Mouse (Mus musculus) thymus, postnatal 0 days (tissue): ENCODE measurements at regions not wholly inside any gene's neighbourhood (a gene's known extent, or its start where the extent isn't known, plus 50 kb on each side); places are given as distances from the start of the nearest gene placed in this dataset.
"Not testable (repeated sequence)": the region's sequence is repeated elsewhere in the genome, so short reads cannot be mapped to it uniquely, and the experiment has no call there.

ENCODE experiments used
- DNase-seq: peaks from one replicate; pipeline ENCODE4 v3.0.0-alpha.2; 2015; ENCODE audit warnings: low spot score

DNA sequence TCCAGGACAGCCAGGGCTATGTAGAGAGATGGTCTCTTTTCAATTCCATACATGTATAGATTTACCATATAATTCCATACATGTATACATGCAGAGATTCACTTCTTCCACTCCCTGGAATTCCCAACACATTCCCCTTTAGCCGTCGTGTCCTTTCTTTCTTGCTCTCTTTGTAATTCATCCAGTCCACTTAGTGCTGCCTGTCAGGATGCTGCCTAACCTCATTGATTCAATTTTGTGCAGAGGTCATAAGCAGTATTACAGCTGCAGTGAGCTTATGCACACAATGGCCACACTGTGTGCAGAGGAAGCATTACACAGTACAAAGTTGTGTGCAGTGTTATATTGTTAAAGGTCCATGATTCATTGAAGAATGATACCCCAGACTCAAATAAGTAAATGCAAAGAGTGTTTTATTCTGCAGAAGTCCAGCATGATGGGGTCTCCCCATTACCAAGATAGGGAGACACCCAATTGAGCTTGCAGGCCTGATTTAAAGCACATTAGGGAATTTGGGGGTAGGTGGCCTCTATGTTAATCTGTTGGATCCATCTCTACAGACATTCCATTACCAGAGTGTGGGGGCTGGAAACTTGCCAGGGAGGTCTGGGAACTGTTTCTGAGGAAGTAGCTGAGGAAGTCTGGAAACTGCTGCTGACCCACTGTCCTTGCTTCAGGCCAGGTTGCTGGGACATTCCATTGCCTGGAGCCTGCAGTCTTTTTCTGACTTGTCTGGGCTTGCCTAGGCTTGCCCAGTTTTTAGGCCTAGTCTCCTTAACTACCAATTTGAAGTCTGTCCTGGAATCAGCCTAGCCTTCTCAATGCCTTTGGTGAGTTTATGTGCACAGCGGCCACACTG, 72.8 kb downstream of the Fam161a start:
- no peak for DNase-seq

GRCm38 (mm10) chr11:23081616-23082015, 74.3 kb downstream of the Fam161a start:
- no peak for DNase-seq

- DNase-seq = not testable (repeated sequence)
Observed at GRCm38 (mm10) chr11:23083811-23084210, 76.5 kb downstream of the Fam161a start.

- no peak for DNase-seq
Observed at GRCm38 (mm10) chr11:23095287-23095686, 88.0 kb downstream of the Fam161a start.

DNA sequence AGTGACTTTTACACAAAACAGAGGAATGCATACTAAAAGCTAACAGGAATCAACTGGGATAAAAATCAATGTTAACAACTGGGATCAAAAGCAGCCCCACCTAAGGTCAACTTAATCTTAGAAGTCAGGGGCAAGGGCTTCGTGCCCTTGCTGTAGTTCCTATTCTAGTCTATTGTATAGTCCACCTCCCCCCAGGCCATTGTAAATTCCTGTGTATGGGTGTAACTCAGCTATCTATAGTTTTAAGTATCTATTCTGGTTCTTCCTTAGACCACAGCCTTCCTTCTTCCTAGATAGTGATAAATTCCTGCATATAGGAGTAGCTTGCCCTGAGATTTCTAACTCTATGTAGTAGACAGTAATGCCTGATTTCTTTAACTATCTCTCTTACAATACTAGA, 88.4 kb downstream of the Fam161a start:
- DNase-seq = not testable (repeated sequence)

DNA sequence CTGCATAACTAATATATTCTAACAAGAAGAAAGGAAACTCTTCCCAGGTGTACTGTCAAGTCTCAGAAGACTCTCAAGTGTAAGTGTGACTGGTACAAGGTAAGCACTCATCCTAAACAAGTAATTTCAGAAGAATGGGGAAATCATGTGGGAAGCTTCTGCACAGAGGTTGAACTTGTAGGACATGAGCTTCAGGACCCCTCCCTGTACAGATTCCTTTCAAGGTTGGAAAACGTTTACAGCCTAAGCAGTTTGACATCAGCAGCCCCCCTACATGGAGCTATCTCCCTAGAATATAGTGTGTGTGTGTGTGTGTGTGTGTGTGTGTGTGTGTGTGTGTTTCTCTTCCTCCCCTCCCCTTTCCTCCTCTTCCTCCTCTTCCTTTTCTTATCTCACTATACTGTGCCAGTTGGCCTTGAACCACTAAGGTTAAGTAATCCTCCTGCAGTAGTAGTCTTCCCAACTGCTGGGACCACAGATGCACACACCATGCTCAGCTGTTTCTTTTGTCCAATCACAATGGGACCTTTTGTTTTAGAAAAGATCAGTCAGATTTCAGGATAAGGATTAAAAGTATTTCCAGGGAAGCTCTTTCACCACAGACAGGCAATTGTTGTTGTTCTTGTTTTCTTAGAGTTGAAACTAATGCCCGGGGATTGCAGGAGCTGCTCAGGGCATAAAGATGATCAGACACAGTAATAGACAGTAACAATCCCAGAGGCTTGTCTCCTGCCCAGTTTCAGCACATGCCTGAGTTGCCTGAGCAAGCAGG, 89.3 kb downstream of the Fam161a start:
- DNase-seq = no peak

DNA sequence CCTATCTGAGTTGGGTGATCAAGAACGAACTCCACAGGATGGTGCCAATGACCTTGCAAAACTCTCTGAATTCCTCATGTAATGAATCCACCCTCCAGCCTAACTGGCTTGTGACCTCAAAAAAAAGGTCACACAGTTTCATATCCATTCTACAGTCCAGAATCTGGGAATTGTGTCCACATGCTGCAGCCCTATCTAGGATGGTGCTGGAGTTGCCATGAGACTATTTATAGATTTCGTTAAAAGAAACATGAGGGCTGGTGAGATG, 89.8 kb downstream of the Fam161a start:
- DNase-seq = no peak

GRCm38 (mm10) chr11:23114636-23115035, 107.3 kb downstream of the Fam161a start:
- DNase-seq = no peak

- DNase-seq = no peak
Observed at GRCm38 (mm10) chr11:23120533-23121210, 113.3 kb downstream of the Fam161a start.

DNA sequence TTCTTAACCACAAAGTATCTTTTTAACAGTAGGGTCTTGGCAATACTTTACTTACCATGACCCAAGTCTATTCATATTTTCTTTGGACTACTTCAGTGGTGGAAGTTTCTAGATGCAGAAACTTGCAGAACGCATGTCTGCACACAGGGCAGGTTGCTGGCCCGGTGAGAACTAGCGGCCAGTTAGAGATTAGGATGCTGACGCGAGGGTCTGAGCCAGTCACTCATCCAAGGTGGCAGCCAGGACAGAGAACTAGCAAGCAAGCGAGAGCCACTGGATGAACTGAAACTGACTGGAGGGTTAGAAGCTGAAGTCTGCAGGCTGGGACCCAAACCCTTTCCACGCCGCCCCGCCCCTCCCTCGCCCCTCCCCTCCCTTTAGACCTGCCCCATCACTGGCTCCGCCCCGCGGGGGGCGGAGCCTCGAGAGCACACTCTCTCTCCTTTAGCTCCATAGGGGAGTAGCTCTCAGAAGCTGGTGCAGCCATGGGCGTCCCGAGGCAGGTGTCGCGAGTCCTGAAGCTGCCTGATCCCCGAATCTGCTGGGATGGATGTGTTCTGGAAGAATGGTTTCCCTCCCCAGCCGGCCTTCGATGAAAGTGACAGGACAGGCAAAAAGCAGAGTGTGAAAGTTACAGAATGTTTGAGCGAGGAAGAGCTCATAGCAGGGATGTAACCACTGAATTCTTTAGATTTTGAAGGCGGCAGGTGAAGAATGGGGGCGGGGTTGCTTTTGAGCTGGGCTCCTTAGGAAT, 117.0 kb downstream of the Fam161a start:
- DNase-seq = peak; percentile 71

- peak; percentile 4 for DNase-seq
Observed at GRCm38 (mm10) chr11:23131122-23131521, 123.8 kb downstream of the Fam161a start.

GRCm38 (mm10) chr11:23131632-23132031, 124.2 kb upstream of the Xpo1 start:
- DNase-seq = no peak

- DNase-seq = no peak
Observed at GRCm38 (mm10) chr11:23140429-23141099, 115.3 kb upstream of the Xpo1 start.

DNA sequence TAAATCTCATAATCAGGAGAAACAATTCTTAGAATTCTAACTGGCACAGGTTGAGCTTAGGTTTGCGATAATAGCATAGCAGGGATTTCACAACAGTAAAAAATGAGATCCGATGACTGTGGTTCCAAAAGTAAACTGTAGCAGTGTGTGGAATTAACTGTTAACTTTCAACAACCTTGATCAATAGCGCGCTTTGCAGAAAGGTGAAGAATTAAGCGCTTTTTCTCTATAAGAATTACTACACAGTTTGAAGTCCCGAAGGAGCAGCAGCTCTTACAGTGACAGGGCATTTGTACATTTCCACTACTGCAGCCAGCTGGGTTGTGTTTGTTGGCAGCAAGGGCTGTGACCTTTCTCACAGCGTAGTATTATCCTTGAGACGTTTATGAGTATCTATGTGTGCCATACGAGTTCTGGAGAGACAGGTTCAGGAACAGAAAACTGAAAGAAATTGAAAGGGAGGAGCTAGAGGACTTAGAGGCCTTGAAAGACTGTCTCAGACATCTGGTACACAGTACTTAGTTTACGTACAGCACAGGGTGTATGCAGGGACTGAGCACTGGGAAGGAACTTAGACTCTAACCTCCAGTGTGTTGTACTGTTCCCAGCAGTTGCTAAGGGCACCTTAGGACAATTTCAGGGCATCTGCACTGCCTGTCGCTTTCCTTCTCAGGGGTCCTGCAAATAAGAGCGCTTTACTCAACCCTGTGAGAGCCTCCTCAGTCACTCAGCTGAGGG, 114.6 kb upstream of the Xpo1 start:
- DNase-seq = no peak

GRCm38 (mm10) chr11:23148048-23148596, 107.7 kb upstream of the Xpo1 start:
- DNase-seq = no peak

DNA sequence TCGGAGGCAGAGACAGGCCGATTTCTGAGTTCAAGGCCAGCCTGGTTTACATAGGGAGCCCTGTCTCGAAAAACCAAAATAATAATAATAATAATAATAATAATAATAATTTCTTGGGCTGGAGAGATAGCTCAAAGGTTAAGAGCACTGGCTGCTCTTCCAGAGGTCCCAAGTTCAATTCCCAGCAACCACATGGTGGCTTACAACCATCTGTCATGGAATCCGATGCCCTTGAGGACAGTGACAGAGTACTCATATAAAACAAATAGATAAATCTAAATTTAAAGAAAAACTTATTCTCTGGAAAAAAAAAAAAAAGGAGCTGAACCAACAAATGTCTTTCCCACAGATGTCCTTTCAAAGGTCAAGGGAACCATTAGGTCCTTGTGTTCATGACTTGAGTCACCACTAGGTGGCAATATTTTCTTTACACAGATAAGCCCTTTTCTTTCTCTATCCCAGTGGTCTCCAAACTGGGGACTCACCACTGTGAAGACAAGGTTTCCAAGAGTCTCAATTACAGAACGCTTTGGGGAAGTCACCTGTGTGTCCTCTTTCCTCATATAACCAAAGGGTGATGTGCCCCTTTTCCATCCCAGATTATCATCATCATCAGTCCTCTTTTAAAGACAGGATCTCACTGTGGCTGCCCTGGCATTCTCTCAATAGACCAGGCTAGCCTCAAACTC, 106.1 kb upstream of the Xpo1 start:
- peak; percentile 48 for DNase-seq

DNA sequence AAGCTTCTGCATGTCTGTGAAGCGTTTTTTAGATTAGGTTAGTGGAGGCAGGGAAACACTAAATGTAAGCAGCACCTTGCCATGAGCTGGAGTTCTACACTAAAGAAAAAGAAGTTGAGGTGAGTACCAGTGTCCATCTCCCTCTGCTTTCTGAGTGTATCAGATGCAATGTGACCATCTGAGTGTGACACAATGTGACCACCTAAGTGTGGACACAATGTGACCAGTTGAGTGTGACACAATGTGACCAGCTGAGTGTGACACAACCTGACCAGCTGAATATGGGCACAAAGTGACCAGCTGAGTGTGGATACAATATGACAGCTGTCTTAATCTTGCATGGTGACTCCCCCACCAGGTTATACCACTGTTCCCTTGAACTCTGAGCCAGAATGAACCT, 101.0 kb upstream of the Xpo1 start:
- no peak for DNase-seq

DNA sequence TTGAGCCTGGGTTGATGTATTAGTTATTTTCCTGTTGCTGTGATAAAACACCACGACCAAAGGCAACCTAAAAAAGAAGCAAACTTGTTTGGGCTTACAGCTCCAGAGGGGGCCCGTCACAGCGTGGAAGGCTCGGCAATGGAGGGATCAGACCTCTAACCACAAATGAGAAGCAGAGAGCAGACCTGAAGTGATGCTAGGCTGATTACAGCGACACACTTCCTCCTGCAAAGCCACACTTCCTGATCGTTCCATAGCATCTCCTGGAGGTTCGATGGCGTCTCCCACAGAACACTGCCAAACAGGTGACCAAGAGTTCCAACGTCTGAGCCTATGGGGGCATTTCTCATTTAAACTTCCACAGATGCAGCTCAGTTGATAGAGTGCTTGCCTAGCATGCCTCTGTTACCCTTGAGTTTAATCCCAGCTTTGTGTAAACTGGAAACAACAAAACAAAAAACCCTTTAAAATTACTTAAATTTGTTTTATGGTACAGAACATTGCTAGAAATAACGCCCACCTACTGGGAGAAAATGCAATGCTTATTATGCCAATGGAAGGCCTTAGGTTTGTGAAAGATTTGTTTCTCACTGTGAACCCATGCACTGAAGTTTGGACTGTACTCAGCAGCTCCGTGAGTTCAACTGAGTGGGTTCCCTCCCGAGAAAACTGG, 87.2 kb upstream of the Xpo1 start:
- DNase-seq = no peak
